ENCODE assay signal across 9 mouse cellular contexts in genomic region chr4:134119644-134120043, GRCm38 (mm10). TPM values are rescaled to one million over a fixed set of nuclear protein-coding genes. Genes with fewer than 3 reads are reported as not detected.
DNase-seq lines count a peak whose midpoint lies in the region; ATAC-seq and TF ChIP-seq lines count a peak whose summit lies in the region.
"Had no signal": no experiment of that assay in that cellular context is flagged by ENCODE, and none has a peak within 500 bp of the region (broad histone marks: within the 10 kb centered on the region; RNA-seq: fewer than 3 reads in every experiment).

No protein-coding gene starts in this region.

- H3K4me3 ChIP-seq in kidney, adult 2 months (ENCODE audit: insufficient read depth, low read depth, low read length): no peak overlapping the region
- H3K4me3 ChIP-seq in E14TG2a.4 (replicated peaks; ENCODE audit: low read length): peak overlapping the region; percentile 81
- no peak overlapping the region for H3K4me3 ChIP-seq in bone marrow macrophage, adult 2 months (ENCODE audit: insufficient read depth, low read length)
- no peak overlapping the region for H3K4me3 ChIP-seq in midbrain, postnatal 0 days (ENCODE audit: low read depth, low read length)
- H3K4me3 ChIP-seq: hindbrain, embryonic 15.5 days had no signal

- TF ChIP-seq POLR2A in kidney, adult 2 months (IDR thresholded peaks at IDR 0.05; ENCODE audit: low read depth, low read length): no peak
- no peak for TF ChIP-seq POLR2A in bone marrow macrophage, adult 2 months (IDR thresholded peaks at IDR 0.05; ENCODE audit: borderline replicate concordance, low read depth, low read length)

- no peaks in the 10 kb centered on the region for H3K27me3 ChIP-seq in kidney, adult 2 months (replicated peaks; ENCODE audit: control insufficient read depth, insufficient read depth, low read length)
- no peaks in the 10 kb centered on the region for H3K27me3 ChIP-seq in E14TG2a.4 (ENCODE audit: insufficient read depth, low read length)
- H3K27me3 ChIP-seq in midbrain, postnatal 0 days (ENCODE audit: insufficient read depth, low read length): no peaks in the 10 kb centered on the region
- H3K27me3 ChIP-seq: hindbrain, embryonic 15.5 days had no signal

- no peak overlapping the region for H3K27ac ChIP-seq in kidney, adult 2 months (ENCODE audit: insufficient read depth, low read depth, low read length)
- peak overlapping the region; percentile 52; the same call in 1 of the 2 replicates for H3K27ac ChIP-seq in bone marrow macrophage, adult 2 months (ENCODE audit: insufficient read depth, low read depth, low read length)
- no peak overlapping the region for H3K27ac ChIP-seq in midbrain, postnatal 0 days (ENCODE audit: low read depth, low read length)
- H3K27ac ChIP-seq: hindbrain, embryonic 15.5 days had no signal

- H3K4me2 ChIP-seq in midbrain, postnatal 0 days (ENCODE audit: low read depth, low read length, poor library complexity, severe bottlenecking): no peak overlapping the region
- H3K4me2 ChIP-seq: hindbrain, embryonic 15.5 days had no signal

- ATAC-seq in midbrain, postnatal 0 days (ENCODE audit: low FRiP score): no peak

- no peaks in the 10 kb centered on the region for H3K4me1 ChIP-seq in kidney, adult 2 months (ENCODE audit: control insufficient read depth, insufficient read depth, low read length)
- peaks cover 98% of the 10 kb centered on the region for H3K4me1 ChIP-seq in E14TG2a.4 (replicated peaks; ENCODE audit: low read depth, low read length)
- H3K4me1 ChIP-seq in bone marrow macrophage, adult 2 months (ENCODE audit: control insufficient read depth, insufficient read depth, low read length): peaks cover 55% of the 10 kb centered on the region
- no peaks in the 10 kb centered on the region for H3K4me1 ChIP-seq in midbrain, postnatal 0 days (ENCODE audit: insufficient read depth, low read length)

- DNase-seq in kidney, adult 2 months: no peak
- DNase-seq in kidney, adult 8-10 months: no peak
- no peak for DNase-seq in midbrain, postnatal 0 days (ENCODE audit: low spot score)
- DNase-seq in frontal cortex, adult 2 months (ENCODE audit: extremely low spot score in 1 of 2, low spot score in 1 of 2): no peak
- no peak for DNase-seq in frontal cortex, postnatal 10 days (ENCODE audit: low spot score in 2 of 2)
- DNase-seq in adrenal gland, postnatal 25 days: no peak

- H3K9me3 ChIP-seq in E14TG2a.4 (ENCODE audit: low read length): no peaks in the 10 kb centered on the region
- H3K9me3 ChIP-seq in midbrain, postnatal 0 days (ENCODE audit: low read length): no peaks in the 10 kb centered on the region
- H3K9me3 ChIP-seq: hindbrain, embryonic 15.5 days had no signal

- WGBS in kidney, adult 2 months: 77% methylated on average over 9 of the region's 9 CpGs
- 64% methylated on average over 9 of the region's 9 CpGs for WGBS in midbrain, postnatal 0 days

- H3K9ac ChIP-seq in midbrain, postnatal 0 days (replicated peaks; ENCODE audit: low read length, poor library complexity, severe bottlenecking): no peak overlapping the region
- H3K9ac ChIP-seq: hindbrain, embryonic 15.5 days had no signal

- TF ChIP-seq CTCF in kidney, adult 2 months (conservative IDR thresholded peaks at IDR 0.05; ENCODE audit: insufficient read depth, insufficient read length, low read depth, low read length): peak; percentile 41
- TF ChIP-seq CTCF in E14TG2a.4 (conservative IDR thresholded peaks at IDR 0.05; ENCODE audit: low read length): peak; percentile 51
- TF ChIP-seq CTCF in bone marrow macrophage, adult 2 months (IDR thresholded peaks at IDR 0.05; ENCODE audit: low read depth, low read length): no peak
- TF ChIP-seq CTCF in midbrain, postnatal 0 days (IDR thresholded peaks at IDR 0.05): peak; percentile 48

- H3K36me3 ChIP-seq in kidney, adult 2 months (ENCODE audit: control insufficient read depth, insufficient read depth, low read length): no peaks in the 10 kb centered on the region
- H3K36me3 ChIP-seq in E14TG2a.4 (ENCODE audit: insufficient read depth, low read length): peaks cover 6% of the 10 kb centered on the region
- no peaks in the 10 kb centered on the region for H3K36me3 ChIP-seq in midbrain, postnatal 0 days (ENCODE audit: insufficient read depth, low read length)
- H3K36me3 ChIP-seq: hindbrain, embryonic 15.5 days had no signal

RNA-seq across cellular contexts. Expression of gene Sh3bgrl3, which starts 8.9 kb away (rescaled TPM):
- polyA plus RNA-seq in kidney, adult 2 months (2012; rRNA removed): 262 and 323 TPM in 2 replicates
- 1,334 and 1,359 TPM in 2 replicates for polyA plus RNA-seq in bone marrow macrophage, adult 2 months (2012; ENCODE audit: insufficient read depth, insufficient read length, missing spikeins)
- 162 and 224 TPM in 2 replicates for total RNA-seq in midbrain, postnatal 0 days (2014; rRNA removed)
- polyA plus RNA-seq in midbrain, postnatal 0 days (2015; fragmentation: Nextera tagmentation; extraction: Ambion mirVana): 565 and 583 TPM in 2 replicates
- 415 and 538 TPM in 2 replicates for polyA plus RNA-seq in frontal cortex, adult 2 months (2012; rRNA removed)
- 62.5 and 73.2 TPM in 2 replicates for total RNA-seq in adrenal gland, postnatal 25 days (2021)

RNA-seq across cellular contexts. Expression of gene Ubxn11, which starts 17.3 kb away (rescaled TPM):
- polyA plus RNA-seq in kidney, adult 2 months (2012; rRNA removed): 5.6 and 5.9 TPM in 2 replicates
- polyA plus RNA-seq in bone marrow macrophage, adult 2 months (2012; ENCODE audit: insufficient read depth, insufficient read length, missing spikeins): 2.5 and 5.8 TPM in 2 replicates
- 4.9 and 8.4 TPM in 2 replicates for total RNA-seq in midbrain, postnatal 0 days (2014; rRNA removed)
- 11.2 and 13.7 TPM in 2 replicates for polyA plus RNA-seq in midbrain, postnatal 0 days (2015; fragmentation: Nextera tagmentation; extraction: Ambion mirVana)
- 42.6 and 43.1 TPM in 2 replicates for polyA plus RNA-seq in frontal cortex, adult 2 months (2012; rRNA removed)
- 8.1 and 9.4 TPM in 2 replicates for total RNA-seq in adrenal gland, postnatal 25 days (2021)

RNA-seq across cellular contexts. Expression of gene Cd52, which starts 24.8 kb away (rescaled TPM):
- 14.8 and 65.1 TPM in 2 replicates for polyA plus RNA-seq in kidney, adult 2 months (2012; rRNA removed)
- 1,130 and 1,142 TPM in 2 replicates for polyA plus RNA-seq in bone marrow macrophage, adult 2 months (2012; ENCODE audit: insufficient read depth, insufficient read length, missing spikeins)
- total RNA-seq in midbrain, postnatal 0 days (2014; rRNA removed): 0.66 TPM in 1 of 2 replicates, not detected in the other
- 2.0 and 2.7 TPM in 2 replicates for polyA plus RNA-seq in midbrain, postnatal 0 days (2015; fragmentation: Nextera tagmentation; extraction: Ambion mirVana)
- 5.6 and 7.1 TPM in 2 replicates for polyA plus RNA-seq in frontal cortex, adult 2 months (2012; rRNA removed)
- 3.5 and 8.4 TPM in 2 replicates for total RNA-seq in adrenal gland, postnatal 25 days (2021)

RNA-seq across cellular contexts. Expression of gene Crybg2, which starts 59.0 kb away (rescaled TPM):
- polyA plus RNA-seq in kidney, adult 2 months (2012; rRNA removed): 0.69 and 1.0 TPM in 2 replicates
- polyA plus RNA-seq in bone marrow macrophage, adult 2 months (2012; ENCODE audit: insufficient read depth, insufficient read length, missing spikeins): 0.71 and 2.7 TPM in 2 replicates
- total RNA-seq in midbrain, postnatal 0 days (2014; rRNA removed): 4.2 and 4.5 TPM in 2 replicates
- polyA plus RNA-seq in midbrain, postnatal 0 days (2015; fragmentation: Nextera tagmentation; extraction: Ambion mirVana): 7.7 and 8.4 TPM in 2 replicates
- polyA plus RNA-seq in frontal cortex, adult 2 months (2012; rRNA removed): 2.6 TPM in 2 replicates
- 0.15 TPM in 1 of 2 replicates, not detected in the other for total RNA-seq in adrenal gland, postnatal 25 days (2021)

Comparison
In these comparisons a context has a peak if more than half of its experiments do, and no peak if none do; other contexts are left out.
1. RNA of gene Cd52, which starts 24.8 kb away (polyA plus RNA-seq): 1,130 to 1,142 TPM in bone marrow macrophage, adult 2 months; 14.8 to 65.1 TPM in kidney, adult 2 months, 5.6 to 7.1 TPM in frontal cortex, adult 2 months and 2.0 to 2.7 TPM in midbrain, postnatal 0 days; every median in the first group is over 10 times any median in the second.